Mouse (Mus musculus) spleen, adult 2 months (tissue): ENCODE data around the gene Apobec3. TPM values are rescaled to one million over a fixed set of nuclear protein-coding genes. Genes with fewer than 3 reads are reported as not detected.
A peak's percentile ranks its signal among the peaks of the same experiment; 100 is the strongest.
"Not testable (repeated sequence)": the region's sequence is repeated elsewhere in the genome, so short reads cannot be mapped to it uniquely, and the experiment has no call there.

Experiments used
- DNase-seq, 2 experiments: peaks; one replicate each; pipeline versions ENCODE4 v3.0.0 to v3.0.0-alpha.2; 2012 to 2021; ENCODE audit warnings: low spot score in 2 of 2, low read depth in 1 of 2
- H3K27ac ChIP-seq: fragments of 200-500 bp; 2 replicates; pipeline ENCODE4 v1.5.1; 2012; ENCODE audit warnings: low read length, inconsistent platforms; ENCODE audit not compliant: insufficient read depth
- H3K27me3 ChIP-seq: fragments of 200-500 bp; 2 replicates; pipeline ENCODE4 v1.6.1; 2012; ENCODE audit warnings: mild to moderate bottlenecking, moderate library complexity, low read length, inconsistent platforms; ENCODE audit not compliant: control insufficient read depth, insufficient read depth
- H3K36me3 ChIP-seq: fragments of 200-500 bp; 2 replicates; pipeline ENCODE4 v1.6.1; 2012; ENCODE audit warnings: mild to moderate bottlenecking, low read length, inconsistent platforms; ENCODE audit not compliant: control insufficient read depth, insufficient read depth
- H3K4me1 ChIP-seq: fragments of 200-500 bp; 2 replicates; pipeline ENCODE4 v1.6.1; 2011; ENCODE audit warnings: inconsistent platforms; ENCODE audit not compliant: control insufficient read depth, insufficient read depth, insufficient read length
- H3K4me3 ChIP-seq: fragments of 200-500 bp; 2 replicates; pipeline ENCODE4 v1.5.1; 2011; ENCODE audit warnings: mild to moderate bottlenecking, inconsistent platforms; ENCODE audit not compliant: insufficient read depth, insufficient read length; ENCODE audit errors: extremely low read depth
- CTCF ChIP-seq: fragments of 200-500 bp; IDR thresholded peaks from 2 replicates; pipeline ENCODE4 v1.5.1; 2011; ENCODE audit warnings: mild to moderate bottlenecking, inconsistent platforms; ENCODE audit not compliant: insufficient read depth, insufficient read length, insufficient replicate concordance; ENCODE audit errors: extremely low read depth
- POLR2A ChIP-seq: fragments of 200-500 bp; IDR thresholded peaks from 2 replicates; pipeline ENCODE4 v1.6.1; 2011; ENCODE audit warnings: low read depth, low read length, inconsistent platforms
- WGBS: fragments of 180-500 bp; shearing (Covaris S2); methylation state at CpG from one replicate; pipeline ENCODE4 v1.1.7; 2018; 5-methylcytosine and 5-hydroxymethylcytosine counted together
- polyA plus RNA-seq: library from polyadenylated mRNA; depleted of rRNA; stranded (reverse); fragments of >200 nt; gene quantifications from 2 replicates; pipeline ENCODE4 v1.2.3, GENCODE M21; 2012

The Apobec3 gene
- polyA plus RNA-seq, 1 experiment, result 99.9 TPM

DNA sequence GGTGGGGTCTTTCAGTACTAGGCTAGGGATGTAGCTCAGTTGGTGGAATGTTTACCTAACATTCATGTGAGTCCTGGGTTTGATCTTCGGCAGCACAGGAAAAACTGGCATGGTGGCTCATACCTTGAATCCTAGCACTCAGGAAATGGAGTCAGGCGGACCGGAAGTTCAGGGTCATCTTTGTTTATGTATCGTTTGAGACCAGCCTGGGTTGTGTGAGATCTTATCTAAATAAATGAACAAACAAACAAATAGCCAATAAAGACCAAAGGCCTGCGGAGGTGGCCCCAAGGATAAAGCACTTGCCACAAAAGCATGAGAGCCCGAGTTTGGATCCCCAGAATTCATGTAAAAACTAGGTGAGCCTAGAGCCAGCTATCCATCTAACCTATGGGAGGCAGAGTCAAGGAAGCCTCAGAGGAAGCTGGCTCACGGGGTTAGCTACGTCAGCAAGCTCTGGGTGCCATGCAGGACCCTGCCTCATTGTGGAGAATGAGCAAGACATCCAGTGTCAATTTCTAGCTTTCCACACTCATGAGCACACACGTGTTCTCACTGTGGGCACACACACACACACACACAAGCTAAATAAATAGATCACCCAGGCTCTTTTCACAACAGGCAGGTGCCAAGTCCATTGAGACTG, 4.7 kb downstream of the Apobec3 start:
- Histone ChIP-seq H3K27ac (peak overlapping the region; percentile 87), H3K36me3 (peaks cover 49% of the 10 kb centered on the region), H3K4me1 (peaks cover 43% of the 10 kb centered on the region), H3K27me3 (no peaks in the 10 kb centered on the region), H3K4me3 (no peak overlapping the region)
- WGBS, result 38% methylated on average over 9 of the region's 9 CpGs
- no peak for DNase-seq
- TF ChIP-seq CTCF, result no peak
- TF ChIP-seq POLR2A, result no peak

DNA sequence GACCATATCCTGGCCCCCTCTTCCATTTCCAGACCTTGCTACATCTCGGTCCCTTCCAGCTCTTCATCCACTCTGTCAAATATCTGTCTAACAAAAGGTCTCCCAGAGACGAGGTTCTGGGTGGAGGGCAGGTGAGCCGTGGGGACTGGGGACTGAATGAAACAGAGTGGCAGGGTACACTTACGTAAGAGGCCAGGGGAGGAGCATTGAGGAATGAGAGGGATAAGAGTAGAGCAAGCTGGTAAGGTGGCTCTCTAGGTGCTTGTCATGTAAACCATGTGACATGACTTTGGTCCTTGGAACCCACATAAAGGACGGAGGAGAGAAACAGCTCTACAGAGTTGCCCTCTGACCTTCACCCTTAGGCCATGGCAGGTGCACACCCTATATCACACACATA, 7.5 kb downstream of the Apobec3 start:
- H3K27me3 ChIP-seq, result no peaks in the 10 kb centered on the region
- no peak for DNase-seq
- peaks cover 66% of the 10 kb centered on the region for H3K36me3 ChIP-seq
- TF ChIP-seq POLR2A, result no peak
- TF ChIP-seq CTCF, result no peak
- peaks cover 58% of the 10 kb centered on the region for H3K4me1 ChIP-seq
- H3K4me3 ChIP-seq, result no peak overlapping the region
- WGBS, result 86% methylated on average over 5 of the region's 5 CpGs
- H3K27ac ChIP-seq, result peak overlapping the region; percentile 98

DNA sequence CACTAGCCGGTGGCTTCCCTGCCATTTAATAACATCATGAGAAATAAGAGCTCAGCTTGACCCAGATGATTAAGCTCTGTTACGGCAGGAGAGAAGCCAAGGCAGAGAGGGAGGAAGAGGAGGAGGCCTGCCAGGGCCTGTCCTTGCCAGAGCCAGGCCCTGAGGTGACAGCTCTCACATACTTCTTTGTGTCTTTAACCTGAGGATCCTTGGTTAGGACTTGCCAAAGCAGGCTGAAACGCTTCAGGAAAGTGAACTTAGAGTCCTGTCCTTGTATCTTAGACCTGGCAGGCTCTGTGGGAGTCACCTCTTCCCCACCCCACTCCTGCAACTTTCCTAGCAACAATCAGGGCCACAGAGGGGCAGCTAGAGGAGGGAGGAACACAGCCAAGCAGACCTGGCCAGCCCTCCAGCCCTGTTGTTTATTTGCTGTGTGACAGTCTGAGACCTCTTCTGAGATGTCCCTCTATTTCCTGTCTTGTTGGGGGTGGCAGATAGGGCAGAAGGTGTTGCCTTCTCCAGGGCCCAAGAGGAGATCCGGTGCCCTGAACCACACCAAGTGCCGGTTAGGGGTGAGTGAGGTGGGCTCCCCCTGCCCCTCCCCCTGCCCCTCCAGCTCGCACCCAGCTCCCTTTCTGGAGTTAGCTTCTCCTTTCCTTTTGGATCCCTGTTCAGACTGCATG, 8.5 kb downstream of the Apobec3 start:
- H3K4me1 ChIP-seq, result peaks cover 59% of the 10 kb centered on the region
- WGBS, result 49% methylated on average over 6 of the region's 6 CpGs
- peak in 1 of 2 experiments; percentile 46 for DNase-seq
- H3K27ac ChIP-seq, result peak overlapping the region; percentile 98
- no peak overlapping the region for H3K4me3 ChIP-seq
- H3K36me3 ChIP-seq, result peaks cover 74% of the 10 kb centered on the region
- TF ChIP-seq POLR2A, result no peak
- TF ChIP-seq CTCF, result no peak
- H3K27me3 ChIP-seq, result no peaks in the 10 kb centered on the region

DNA sequence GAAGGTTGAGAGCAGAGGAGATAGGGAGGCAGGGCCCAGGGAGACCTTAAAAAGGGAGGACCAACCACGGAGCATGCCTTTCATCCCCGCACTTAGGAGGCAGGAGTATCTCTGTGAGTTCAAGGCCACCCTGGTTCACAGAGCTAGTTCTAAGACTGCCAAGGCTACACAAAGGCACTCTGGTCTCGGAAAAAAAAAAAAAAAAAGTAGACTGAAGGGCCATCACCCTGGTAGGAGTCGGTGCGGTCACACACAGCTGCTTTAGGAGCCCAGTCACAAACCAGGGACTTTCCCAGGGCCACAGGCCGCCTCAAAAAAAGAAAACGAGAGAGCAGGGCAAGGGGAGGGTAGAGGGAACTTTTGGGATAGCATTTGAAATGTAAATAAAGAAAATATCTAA, 9.3 kb downstream of the Apobec3 start:
- H3K4me1 ChIP-seq, result peaks cover 59% of the 10 kb centered on the region
- H3K27me3 ChIP-seq, result no peaks in the 10 kb centered on the region
- H3K36me3 ChIP-seq, result peaks cover 77% of the 10 kb centered on the region
- H3K4me3 ChIP-seq, result peak overlapping the region; percentile 18; the same call in 1 of the 2 replicates
- 23% methylated on average over 7 of the region's 7 CpGs for WGBS
- TF ChIP-seq POLR2A (peak; percentile 6; the same call in 1 of the 2 replicates), CTCF (no peak)
- DNase-seq, result peak; percentile 63 to 68
- H3K27ac ChIP-seq, result peak overlapping the region; percentile 98

DNA sequence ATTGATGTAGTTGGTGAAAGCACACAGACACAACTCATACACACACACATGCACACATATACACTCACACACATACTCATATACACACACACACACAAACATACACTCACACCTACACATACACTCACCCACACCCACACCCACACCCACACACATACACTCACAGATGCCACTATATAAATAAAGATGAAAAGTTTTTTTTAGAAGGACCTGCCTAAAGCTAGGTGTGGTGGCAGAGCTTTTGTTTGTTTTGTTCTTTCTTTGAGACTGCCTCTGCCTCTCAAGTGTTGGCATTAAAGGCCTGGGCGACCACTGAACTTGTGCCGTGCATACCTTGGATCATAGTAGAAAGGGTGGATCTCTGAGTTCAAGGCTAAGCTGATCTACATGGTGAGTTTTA, 9.9 kb downstream of the Apobec3 start:
- H3K4me3 ChIP-seq, result peak overlapping the region; percentile 6; the same call in 1 of the 2 replicates
- DNase-seq, result no peak
- no peaks in the 10 kb centered on the region for H3K27me3 ChIP-seq
- peaks cover 53% of the 10 kb centered on the region for H3K4me1 ChIP-seq
- H3K36me3 ChIP-seq, result peaks cover 79% of the 10 kb centered on the region
- TF ChIP-seq POLR2A (no peak), CTCF (no peak)
- peak overlapping the region; percentile 98 for H3K27ac ChIP-seq
- 51% methylated on average over 2 of the region's 2 CpGs for WGBS

DNA sequence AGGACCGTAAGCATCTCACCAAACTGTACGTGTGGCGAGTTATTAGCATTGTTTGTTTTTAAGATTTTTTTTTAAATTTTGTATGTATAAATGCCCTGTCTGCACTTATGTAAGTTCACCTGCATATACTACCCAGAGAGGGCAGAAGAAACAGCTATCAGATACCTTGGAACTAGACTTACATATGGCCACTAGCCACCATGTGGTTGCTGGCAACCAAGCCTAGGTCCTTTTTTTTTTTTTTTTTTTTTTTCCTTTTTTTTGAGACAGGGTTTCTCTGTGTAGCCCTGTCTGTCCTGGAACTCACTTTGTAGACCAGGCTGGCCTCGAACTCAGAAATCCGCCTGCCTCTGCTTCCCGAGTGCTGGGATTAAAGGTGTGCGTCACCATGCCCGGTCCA, 11.6 kb downstream of the Apobec3 start:
- H3K27me3 ChIP-seq, DNase-seq, H3K4me3 ChIP-seq: not testable (repeated sequence)
- 97% methylated on average over 8 of the region's 8 CpGs for WGBS
- Histone ChIP-seq H3K27ac (peak overlapping the region; percentile 65), H3K36me3 (peaks cover 83% of the 10 kb centered on the region), H3K4me1 (peaks cover 40% of the 10 kb centered on the region)

DNA sequence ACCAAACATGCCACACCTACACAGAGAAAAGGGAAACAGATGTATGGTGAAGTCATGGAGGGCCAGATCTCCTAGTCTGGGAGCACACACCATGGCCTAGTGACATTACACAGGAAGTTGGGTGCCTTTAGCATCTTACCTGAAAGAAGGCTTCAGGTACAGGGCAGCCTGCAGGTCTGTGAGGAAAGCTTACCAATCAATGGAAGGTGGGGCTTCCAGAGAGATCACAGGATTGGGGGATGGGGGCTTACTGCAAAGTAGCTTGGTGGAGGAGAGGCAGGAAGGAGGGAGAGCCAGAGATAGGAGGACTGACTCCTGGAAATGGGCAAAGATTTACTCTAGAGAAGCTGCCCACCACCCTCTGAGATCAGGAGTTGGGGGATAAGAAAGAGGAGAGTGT, 12.5 kb downstream of the Apobec3 start:
- Histone ChIP-seq H3K27me3 (no peaks in the 10 kb centered on the region), H3K27ac (peak overlapping the region; percentile 65), H3K4me1 (peaks cover 32% of the 10 kb centered on the region), H3K36me3 (peaks cover 79% of the 10 kb centered on the region), H3K4me3 (no peak overlapping the region)
- no peak for DNase-seq
- TF ChIP-seq POLR2A (no peak), CTCF (no peak)

DNA sequence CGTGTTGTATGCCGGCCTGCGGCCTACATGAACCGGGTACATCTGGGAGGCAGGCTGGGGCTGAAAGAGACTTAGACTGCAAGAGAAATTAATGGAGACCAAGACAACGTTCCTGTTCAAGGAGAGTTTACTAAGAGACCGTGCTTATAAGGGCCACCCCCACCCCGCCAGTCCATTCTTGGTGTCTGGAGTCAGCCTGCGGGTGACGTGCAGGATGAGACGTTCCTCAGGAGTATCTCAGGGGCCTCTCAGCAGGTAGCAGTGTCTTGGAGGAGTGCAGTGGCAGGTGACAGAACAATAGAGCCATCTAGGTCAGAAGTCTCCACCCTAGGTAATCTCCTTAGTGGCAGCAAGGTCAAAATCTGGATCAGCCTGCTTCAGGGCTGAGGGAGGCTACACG, 13.2 kb downstream of the Apobec3 start:
- not testable (repeated sequence) for H3K4me3 ChIP-seq, DNase-seq, H3K27me3 ChIP-seq
- 96% methylated on average over 11 of the region's 11 CpGs for WGBS
- Histone ChIP-seq H3K4me1 (peaks cover 27% of the 10 kb centered on the region), H3K27ac (peak overlapping the region; percentile 65), H3K36me3 (peaks cover 75% of the 10 kb centered on the region)
